Mouse (Mus musculus): Measurements from ENCODE around the gene Flrt3. TPM values are rescaled to one million over a fixed set of nuclear protein-coding genes. Genes with fewer than 3 reads are reported as not detected.
A peak's percentile ranks its signal among the peaks of the same experiment; 100 is the strongest.

The Flrt3 gene
- polyA plus RNA-seq, 1 experiment from 2014 or later, result 26.6 TPM

- H3K27ac ChIP-seq (ENCODE audit: low read length), result no peak overlapping the region
- no peaks in the 10 kb centered on the region for H3K4me1 ChIP-seq (ENCODE audit: insufficient read depth, low read length)
- H3K4me2 ChIP-seq (replicated peaks; ENCODE audit: low read depth, low read length), result no peak overlapping the region
- no peaks in the 10 kb centered on the region for H3K9me3 ChIP-seq (ENCODE audit: low read length)
- H3K4me3 ChIP-seq (ENCODE audit: low read length), result no peak overlapping the region
- no peak overlapping the region for H3K9ac ChIP-seq (replicated peaks; ENCODE audit: low read length)
- WGBS, result 60% methylated on average over 1 of the region's 1 CpGs
- H3K36me3 ChIP-seq (ENCODE audit: insufficient read depth, low read length), result no peaks in the 10 kb centered on the region
- H3K27me3 ChIP-seq (ENCODE audit: insufficient read depth, low read length), result no peaks in the 10 kb centered on the region
- ATAC-seq (ENCODE audit: low FRiP score, low TSS enrichment), result no peak
These were observed 20.1 kb upstream of the Flrt3 start for GRCm38 (mm10) chr2:140691403-140691802.

- Histone ChIP-seq H3K4me1 (ENCODE audit: insufficient read depth, low read length) (no peaks in the 10 kb centered on the region), H3K9me3 (ENCODE audit: low read length) (no peaks in the 10 kb centered on the region), H3K4me3 (ENCODE audit: low read length) (no peak overlapping the region), H3K36me3 (ENCODE audit: insufficient read depth, low read length) (no peaks in the 10 kb centered on the region), H3K4me2 (replicated peaks; ENCODE audit: low read depth, low read length) (no peak overlapping the region), H3K9ac (replicated peaks; ENCODE audit: low read length) (no peak overlapping the region), H3K27ac (ENCODE audit: low read length) (no peak overlapping the region), H3K27me3 (ENCODE audit: insufficient read depth, low read length) (no peaks in the 10 kb centered on the region)
- 81% methylated on average over 2 of the region's 2 CpGs for WGBS
- ATAC-seq (ENCODE audit: low FRiP score, low TSS enrichment), result no peak
These were observed 19.6 kb upstream of the Flrt3 start for GRCm38 (mm10) chr2:140690906-140691305.

GRCm38 (mm10) chr2:140676728-140677127 lies 5.5 kb upstream of the Flrt3 start:
- no peaks in the 10 kb centered on the region for H3K36me3 ChIP-seq (ENCODE audit: insufficient read depth, low read length)
- no peaks in the 10 kb centered on the region for H3K4me1 ChIP-seq (ENCODE audit: insufficient read depth, low read length)
- no peak overlapping the region for H3K9ac ChIP-seq (replicated peaks; ENCODE audit: low read length)
- no peak overlapping the region for H3K27ac ChIP-seq (ENCODE audit: low read length)
- WGBS, result 38% methylated on average over 3 of the region's 3 CpGs
- H3K9me3 ChIP-seq (ENCODE audit: low read length), result no peaks in the 10 kb centered on the region
- H3K4me2 ChIP-seq (replicated peaks; ENCODE audit: low read depth, low read length), result no peak overlapping the region
- ATAC-seq (ENCODE audit: low FRiP score, low TSS enrichment), result no peak
- no peak overlapping the region for H3K4me3 ChIP-seq (ENCODE audit: low read length)
- no peaks in the 10 kb centered on the region for H3K27me3 ChIP-seq (ENCODE audit: insufficient read depth, low read length)

- no peaks in the 10 kb centered on the region for H3K9me3 ChIP-seq (ENCODE audit: low read length)
- no peaks in the 10 kb centered on the region for H3K36me3 ChIP-seq (ENCODE audit: insufficient read depth, low read length)
- WGBS, result 90% methylated on average over 5 of the region's 5 CpGs
- no peak for ATAC-seq (ENCODE audit: low FRiP score, low TSS enrichment)
- no peak overlapping the region for H3K9ac ChIP-seq (replicated peaks; ENCODE audit: low read length)
- no peaks in the 10 kb centered on the region for H3K27me3 ChIP-seq (ENCODE audit: insufficient read depth, low read length)
- H3K27ac ChIP-seq (ENCODE audit: low read length), result no peak overlapping the region
- no peak overlapping the region for H3K4me3 ChIP-seq (ENCODE audit: low read length)
- peaks cover 9% of the 10 kb centered on the region for H3K4me1 ChIP-seq (ENCODE audit: insufficient read depth, low read length)
- no peak overlapping the region for H3K4me2 ChIP-seq (replicated peaks; ENCODE audit: low read depth, low read length)
These were observed 2.2 kb upstream of the Flrt3 start for GRCm38 (mm10) chr2:140673466-140673865.

GRCm38 (mm10) chr2:140670457-140670856 lies 812 bp downstream of the Flrt3 start:
- Histone ChIP-seq H3K9me3 (ENCODE audit: low read length) (no peaks in the 10 kb centered on the region), H3K36me3 (ENCODE audit: insufficient read depth, low read length) (no peaks in the 10 kb centered on the region), H3K4me1 (ENCODE audit: insufficient read depth, low read length) (peaks cover 22% of the 10 kb centered on the region), H3K4me2 (replicated peaks; ENCODE audit: low read depth, low read length) (peak overlapping the region; percentile 76), H3K27me3 (ENCODE audit: insufficient read depth, low read length) (no peaks in the 10 kb centered on the region), H3K4me3 (ENCODE audit: low read length) (peak overlapping the region; percentile 70), H3K27ac (ENCODE audit: low read length) (0 out of 2 replicates have a peak overlapping the region, but pooled peaks have one; percentile 80), H3K9ac (replicated peaks; ENCODE audit: low read length) (peak overlapping the region; percentile 79)
- ATAC-seq (ENCODE audit: low FRiP score, low TSS enrichment), result peak; percentile 61
- WGBS, result under 1% methylated on average over 12 of the region's 12 CpGs

GRCm38 (mm10) chr2:140669786-140670185 lies 1.5 kb downstream of the Flrt3 start:
- Histone ChIP-seq H3K4me1 (ENCODE audit: insufficient read depth, low read length) (peaks cover 22% of the 10 kb centered on the region), H3K27me3 (ENCODE audit: insufficient read depth, low read length) (no peaks in the 10 kb centered on the region), H3K9me3 (ENCODE audit: low read length) (no peaks in the 10 kb centered on the region), H3K27ac (ENCODE audit: low read length) (no peak overlapping the region), H3K4me3 (ENCODE audit: low read length) (peak overlapping the region; percentile 33), H3K4me2 (replicated peaks; ENCODE audit: low read depth, low read length) (peak overlapping the region; percentile 76), H3K36me3 (ENCODE audit: insufficient read depth, low read length) (no peaks in the 10 kb centered on the region), H3K9ac (replicated peaks; ENCODE audit: low read length) (no peak overlapping the region)
- WGBS, result 62% methylated on average over 2 of the region's 2 CpGs
- no peak for ATAC-seq (ENCODE audit: low FRiP score, low TSS enrichment)

- Histone ChIP-seq H3K4me1 (ENCODE audit: insufficient read depth, low read length) (peaks cover 22% of the 10 kb centered on the region), H3K27me3 (ENCODE audit: insufficient read depth, low read length) (no peaks in the 10 kb centered on the region), H3K27ac (ENCODE audit: low read length) (no peak overlapping the region), H3K9me3 (ENCODE audit: low read length) (no peaks in the 10 kb centered on the region), H3K4me2 (replicated peaks; ENCODE audit: low read depth, low read length) (peak overlapping the region; percentile 39), H3K36me3 (ENCODE audit: insufficient read depth, low read length) (no peaks in the 10 kb centered on the region), H3K4me3 (ENCODE audit: low read length) (peak overlapping the region; percentile 37), H3K9ac (replicated peaks; ENCODE audit: low read length) (peak overlapping the region; percentile 39)
- ATAC-seq (ENCODE audit: low FRiP score, low TSS enrichment), result no peak
- 19% methylated on average over 2 of the region's 2 CpGs for WGBS
These were observed 2.2 kb downstream of the Flrt3 start for GRCm38 (mm10) chr2:140669081-140669480.

- WGBS, result 2% methylated on average over 8 of the region's 8 CpGs
- no peak overlapping the region for H3K27ac ChIP-seq (ENCODE audit: low read length)
- no peaks in the 10 kb centered on the region for H3K27me3 ChIP-seq (ENCODE audit: insufficient read depth, low read length)
- peak overlapping the region; percentile 37 for H3K4me3 ChIP-seq (ENCODE audit: low read length)
- no peaks in the 10 kb centered on the region for H3K9me3 ChIP-seq (ENCODE audit: low read length)
- H3K4me1 ChIP-seq (ENCODE audit: insufficient read depth, low read length), result peaks cover 22% of the 10 kb centered on the region
- H3K9ac ChIP-seq (replicated peaks; ENCODE audit: low read length), result peak overlapping the region; percentile 14
- ATAC-seq (ENCODE audit: low FRiP score, low TSS enrichment), result peak; percentile 52; the same call in 1 of the 2 replicates
- no peaks in the 10 kb centered on the region for H3K36me3 ChIP-seq (ENCODE audit: insufficient read depth, low read length)
- H3K4me2 ChIP-seq (replicated peaks; ENCODE audit: low read depth, low read length), result peak overlapping the region; percentile 39
These were observed 3.0 kb downstream of the Flrt3 start for GRCm38 (mm10) chr2:140668311-140668710.

- Histone ChIP-seq H3K36me3 (ENCODE audit: insufficient read depth, low read length) (no peaks in the 10 kb centered on the region), H3K4me1 (ENCODE audit: insufficient read depth, low read length) (peaks cover 26% of the 10 kb centered on the region), H3K9me3 (ENCODE audit: low read length) (no peaks in the 10 kb centered on the region), H3K4me3 (ENCODE audit: low read length) (peak overlapping the region; percentile 10; the same call in 1 of the 2 replicates), H3K27ac (ENCODE audit: low read length) (no peak overlapping the region), H3K4me2 (replicated peaks; ENCODE audit: low read depth, low read length) (peak overlapping the region; percentile 39), H3K27me3 (ENCODE audit: insufficient read depth, low read length) (no peaks in the 10 kb centered on the region), H3K9ac (replicated peaks; ENCODE audit: low read length) (0 out of 2 replicates have a peak overlapping the region, but pooled peaks have one; percentile 39)
- 68% methylated on average over 13 of the region's 13 CpGs for WGBS
- no peak for ATAC-seq (ENCODE audit: low FRiP score, low TSS enrichment)
These were observed 3.8 kb downstream of the Flrt3 start for GRCm38 (mm10) chr2:140667261-140668047.

- H3K4me2 ChIP-seq (replicated peaks; ENCODE audit: low read depth, low read length), result peak overlapping the region; percentile 39; the same call in 1 of the 2 replicates
- H3K4me1 ChIP-seq (ENCODE audit: insufficient read depth, low read length), result peaks cover 26% of the 10 kb centered on the region
- no peak for ATAC-seq (ENCODE audit: low FRiP score, low TSS enrichment)
- H3K36me3 ChIP-seq (ENCODE audit: insufficient read depth, low read length), result no peaks in the 10 kb centered on the region
- H3K4me3 ChIP-seq (ENCODE audit: low read length), result no peak overlapping the region
- H3K27ac ChIP-seq (ENCODE audit: low read length), result no peak overlapping the region
- WGBS, result 35% methylated on average over 7 of the region's 7 CpGs
- no peak overlapping the region for H3K9ac ChIP-seq (replicated peaks; ENCODE audit: low read length)
- H3K27me3 ChIP-seq (ENCODE audit: insufficient read depth, low read length), result no peaks in the 10 kb centered on the region
- H3K9me3 ChIP-seq (ENCODE audit: low read length), result no peaks in the 10 kb centered on the region
These were observed 4.4 kb downstream of the Flrt3 start for GRCm38 (mm10) chr2:140666846-140667245.
